Mouse (Mus musculus) CH12.LX (cell line): ENCODE data around the gene Rtl9. TPM values are rescaled to one million over a fixed set of nuclear protein-coding genes. Genes with fewer than 3 reads are reported as not detected.

Source experiments
- DNase-seq: peaks from one replicate; pipeline ENCODE4 v3.0.0-alpha.2; 2013; ENCODE audit errors: extremely low read depth
- H3K27ac ChIP-seq: 2 replicates; pipeline ENCODE4 v1.5.1; 2012; ENCODE audit warnings: low read depth, mild to moderate bottlenecking, control low read depth, moderate library complexity; ENCODE audit not compliant: insufficient read depth
- H3K27me3 ChIP-seq: replicated peaks from 2 replicates; pipeline ENCODE3; 2012; ENCODE audit warnings: inconsistent platforms
- H3K36me3 ChIP-seq, 2 experiments: replicated peaks in 1 of 2; 2 replicates each; pipeline versions ENCODE3 to v1.6.1; 2012; ENCODE audit warnings: inconsistent platforms in 1 of 2, low read length in 1 of 2, mild to moderate bottlenecking in 1 of 2, mixed read lengths in 1 of 2, moderate library complexity in 1 of 2; ENCODE audit not compliant: control insufficient read depth in 1 of 2, insufficient read depth in 1 of 2
- H3K4me1 ChIP-seq, 2 experiments: 2 replicates each; pipeline ENCODE4 v1.6.1; 2012; ENCODE audit warnings: inconsistent platforms in 1 of 2, moderate library complexity in 1 of 2; ENCODE audit not compliant: insufficient read depth in 2 of 2, control insufficient read depth in 1 of 2
- H3K4me2 ChIP-seq: 2 replicates; pipeline ENCODE4 v1.6.1; 2012; ENCODE audit warnings: low read depth, mild to moderate bottlenecking, control low read depth; ENCODE audit not compliant: poor library complexity, insufficient read depth, severe bottlenecking
- H3K4me3 ChIP-seq, 3 experiments: fragments of 150-350 bp in 1 of 3; sonication (generic) in 1 of 3; replicated peaks in 1 of 3; 2 replicates each; pipeline versions ENCODE3 to v1.5.1; 2011 to 2012; ENCODE audit warnings: low read depth in 2 of 3, low read length in 2 of 3, mild to moderate bottlenecking in 2 of 3, moderate library complexity in 2 of 3, control low read depth in 1 of 3, improper control_type of control experiment in 1 of 3, inconsistent platforms in 1 of 3, mixed read lengths in 1 of 3; ENCODE audit not compliant: poor library complexity in 1 of 3
- H3K79me2 ChIP-seq: replicated peaks from 2 replicates; pipeline ENCODE4 v1.6.1; 2012; ENCODE audit warnings: mild to moderate bottlenecking, moderate library complexity; ENCODE audit not compliant: control insufficient read depth, poor library complexity, insufficient read depth, severe bottlenecking; ENCODE audit errors: extremely low read depth
- H3K9ac ChIP-seq: 2 replicates; pipeline ENCODE4 v1.6.1; 2012; ENCODE audit warnings: low read depth, mild to moderate bottlenecking, control low read depth, moderate library complexity; ENCODE audit not compliant: insufficient read depth
- H3K9me3 ChIP-seq: replicated peaks from 2 replicates; pipeline ENCODE3; 2012; ENCODE audit warnings: low read length, inconsistent platforms, mixed read lengths
- CHD1 ChIP-seq: IDR thresholded peaks from 2 replicates; pipeline ENCODE4 v1.6.1; 2012; ENCODE audit warnings: low read depth, low read length, improper control_type of control experiment, inconsistent platforms
- CTCF ChIP-seq, 2 experiments: IDR thresholded peaks in 1 of 2; conservative IDR thresholded peaks in 1 of 2; 2 replicates each; pipeline ENCODE4 v1.5.1; 2011 to 2012; ENCODE audit warnings: low read depth in 2 of 2, low read length in 2 of 2, improper control_type of control experiment in 1 of 2, inconsistent platforms in 1 of 2, mild to moderate bottlenecking in 1 of 2, moderate library complexity in 1 of 2
- ELF1 ChIP-seq: IDR thresholded peaks from 2 replicates; pipeline ENCODE4 v1.6.1; 2014; ENCODE audit warnings: low read depth, mild to moderate bottlenecking, inconsistent platforms, low read length, improper control_type of control experiment
- EP300 ChIP-seq: IDR thresholded peaks from 2 replicates; pipeline ENCODE4 v1.6.1; 2011; ENCODE audit warnings: low read length, improper control_type of control experiment
- ETS1 ChIP-seq: conservative IDR thresholded peaks from 2 replicates; pipeline ENCODE4 v1.6.1; 2012; ENCODE audit warnings: low read depth, mild to moderate bottlenecking, inconsistent platforms, low read length, improper control_type of control experiment, moderate library complexity
- IRF4 ChIP-seq: IDR thresholded peaks from 2 replicates; pipeline ENCODE4 v1.6.1; 2014; ENCODE audit warnings: low read depth, mild to moderate bottlenecking, inconsistent platforms, low read length, improper control_type of control experiment
- JUND ChIP-seq: conservative IDR thresholded peaks from 2 replicates; pipeline ENCODE4 v1.6.1; 2011; ENCODE audit warnings: low read depth, low read length, improper control_type of control experiment
- KAT2A ChIP-seq: IDR thresholded peaks from 2 replicates; pipeline ENCODE4 v1.6.1; 2012; ENCODE audit warnings: low read length, improper control_type of control experiment, inconsistent platforms; ENCODE audit not compliant: insufficient replicate concordance
- MAX ChIP-seq: IDR thresholded peaks from 2 replicates; pipeline ENCODE4 v1.6.1; 2011; ENCODE audit warnings: low read length, improper control_type of control experiment
- MAZ ChIP-seq: IDR thresholded peaks from 2 replicates; pipeline ENCODE4 v1.6.1; 2012; ENCODE audit warnings: low read depth, mild to moderate bottlenecking, inconsistent platforms, low read length, improper control_type of control experiment, moderate library complexity
- MEF2A ChIP-seq: IDR thresholded peaks from 2 replicates; pipeline ENCODE4 v1.6.1; 2014; ENCODE audit warnings: low read depth, mild to moderate bottlenecking, inconsistent platforms, low read length, improper control_type of control experiment, borderline replicate concordance
- MYC ChIP-seq: IDR thresholded peaks from 2 replicates; pipeline ENCODE4 v1.6.1; 2011; ENCODE audit warnings: low read depth, mild to moderate bottlenecking, improper control_type of control experiment, low read length
- NELFE ChIP-seq: IDR thresholded peaks from 2 replicates; pipeline ENCODE4 v1.6.1; 2011; ENCODE audit warnings: low read depth, low read length, improper control_type of control experiment
- NRF1 ChIP-seq: IDR thresholded peaks from 2 replicates; pipeline ENCODE4 v1.6.1; 2014; ENCODE audit warnings: low read depth, mild to moderate bottlenecking, inconsistent platforms, low read length, improper control_type of control experiment, moderate library complexity
- PAX5 ChIP-seq: IDR thresholded peaks from 2 replicates; pipeline ENCODE4 v1.6.1; 2012; ENCODE audit warnings: low read length, inconsistent platforms, mixed read lengths
- POLR2AphosphoS2 ChIP-seq: IDR thresholded peaks from 2 replicates; pipeline ENCODE4 v1.6.1; 2011; ENCODE audit warnings: low read depth, low read length, improper control_type of control experiment
- RCOR1 ChIP-seq: conservative IDR thresholded peaks from 2 replicates; pipeline ENCODE4 v1.6.1; 2012; ENCODE audit warnings: low read depth, mild to moderate bottlenecking, inconsistent platforms, low read length, improper control_type of control experiment
- SIN3A ChIP-seq: IDR thresholded peaks from 2 replicates; pipeline ENCODE4 v1.6.1; 2012; ENCODE audit warnings: low read length, improper control_type of control experiment, inconsistent platforms
- SMC3 ChIP-seq: IDR thresholded peaks from 2 replicates; pipeline ENCODE4 v1.6.1; 2011; ENCODE audit warnings: low read depth, low read length, improper control_type of control experiment
- TBP ChIP-seq: conservative IDR thresholded peaks from 2 replicates; pipeline ENCODE4 v1.6.1; 2011; ENCODE audit warnings: low read depth, low read length, improper control_type of control experiment
- USF2 ChIP-seq: conservative IDR thresholded peaks from 2 replicates; pipeline ENCODE4 v1.6.1; 2011; ENCODE audit warnings: low read depth, low read length, improper control_type of control experiment
- ZKSCAN1 ChIP-seq: IDR thresholded peaks from 2 replicates; pipeline ENCODE4 v1.6.1; 2012; ENCODE audit warnings: low read depth, inconsistent platforms, low read length, improper control_type of control experiment, borderline replicate concordance
- dilution Hi-C: fragments of 300-500 bp; cut with MboI; formaldehyde crosslinking; loops from 2 replicates; pipeline ENCODE4 v1.14.3; 2020; ENCODE audit warnings: low sequenced_read_pairs; ENCODE audit not compliant: extremely low pct_unique_long_range_greater_than_20kb, extremely low pct_ligation_motif_present
- in situ Hi-C: fragments of 300-500 bp; cut with MboI; formaldehyde crosslinking; loops from 3 replicates; pipeline ENCODE4 v1.14.3; 2019; ENCODE audit warnings: low sequenced_read_pairs, low pct_ligation_motif_present, low pct_unique_long_range_greater_than_20kb, mixed read lengths
- polyA plus RNA-seq: library from polyadenylated mRNA; unstranded; fragments of >175 nt; gene quantifications from 2 replicates; pipeline ENCODE4 v1.2.1, GENCODE M21; 2012; ENCODE audit warnings: low read depth; ENCODE audit not compliant: insufficient read length
- total RNA-seq, 2 experiments: library from RNA; depleted of rRNA; stranded (reverse); fragments of 300-350 nt in 1 of 2; fragments of >200 nt in 1 of 2; gene quantifications; 2 replicates each; pipeline ENCODE4 v1.2.3; 2012 to 2014

Gene Rtl9
- total and polyA plus RNA-seq, 3 experiments = 0.13 to 0.63 (median 0.24) TPM

DNA sequence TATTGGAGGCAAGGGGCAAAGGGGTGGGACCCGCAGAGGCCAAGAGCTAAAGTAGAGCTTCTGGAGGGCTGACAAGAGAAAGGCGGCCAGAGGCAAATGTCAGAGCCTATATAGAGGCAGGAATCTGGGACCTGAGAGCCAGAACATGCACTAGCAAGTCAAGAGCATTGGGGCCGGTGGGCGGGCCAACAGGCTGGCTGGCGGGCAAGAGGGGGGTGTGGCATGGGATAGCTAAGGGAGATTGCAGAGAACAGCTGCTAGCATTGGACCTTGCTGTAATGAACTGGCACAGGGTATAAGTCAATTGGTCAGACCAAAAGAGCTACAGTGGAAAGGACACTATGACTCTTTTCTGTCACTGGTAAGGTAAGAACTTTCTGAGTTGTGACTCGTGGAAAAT, 1.8 kb upstream of the Rtl9 start:
- H3K9me3 ChIP-seq = no peaks in the 10 kb centered on the region
- H3K4me2 ChIP-seq = no peak overlapping the region
- no peak for DNase-seq
- dilution Hi-C loops (no loop called here), in situ Hi-C loops (loop anchor here (10.0 to 25.0 kb wide), 2 partner anchors 190 to 347 kb away; no protein-coding TSS in a partner anchor)
- H3K4me1 ChIP-seq = no peaks in the 10 kb centered on the region
- TF ChIP-seq PAX5 = no peak
- TF ChIP-seq ELF1 = no peak
- no peak for TF ChIP-seq CHD1
- TF ChIP-seq MYC = no peak
- no peak for TF ChIP-seq SIN3A
- no peak for TF ChIP-seq NRF1
- no peak for TF ChIP-seq RCOR1
- no peak for TF ChIP-seq MAX
- TF ChIP-seq MEF2A = no peak
- no peak for TF ChIP-seq TBP
- no peak for TF ChIP-seq ZKSCAN1
- TF ChIP-seq ETS1 = no peak
- TF ChIP-seq EP300 = no peak
- TF ChIP-seq IRF4 = no peak
- TF ChIP-seq MAZ = no peak
- TF ChIP-seq NELFE = no peak
- TF ChIP-seq SMC3 = no peak
- TF ChIP-seq KAT2A = no peak
- no peak for TF ChIP-seq POLR2AphosphoS2
- no peak for TF ChIP-seq USF2
- no peaks in the 10 kb centered on the region for H3K79me2 ChIP-seq
- H3K36me3 ChIP-seq = no peaks in the 10 kb centered on the region
- H3K9ac ChIP-seq = no peak overlapping the region
- H3K27ac ChIP-seq = no peak overlapping the region
- no peaks in the 10 kb centered on the region for H3K27me3 ChIP-seq
- H3K4me3 ChIP-seq = no peak overlapping the region

DNA sequence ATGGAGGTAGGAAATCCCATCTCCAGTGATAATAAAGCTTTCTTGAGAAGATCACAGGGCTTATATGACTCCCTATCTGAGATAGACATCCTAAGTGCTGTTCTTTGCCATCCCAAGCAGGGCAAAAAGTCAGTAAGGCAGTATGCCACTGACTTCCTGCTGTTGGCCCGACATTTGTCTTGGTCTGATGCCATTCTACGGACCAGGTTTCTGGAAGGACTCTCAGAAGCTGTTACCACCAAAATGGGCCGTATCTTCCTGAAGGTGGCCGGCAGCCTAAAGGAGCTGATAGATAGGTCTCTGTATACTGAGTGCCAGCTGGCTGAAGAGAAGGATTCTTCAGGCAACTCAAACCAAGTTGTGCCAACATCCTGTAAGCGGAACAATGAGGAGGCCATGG, 3.8 kb downstream of the Rtl9 start:
- no peaks in the 10 kb centered on the region for H3K27me3 ChIP-seq
- in situ Hi-C loops = no loop called here
- dilution Hi-C loops = no loop called here

More for the DNA sequence above, 3.8 kb downstream of the Rtl9 start:
- TF ChIP-seq JUND (no peak), ELF1 (no peak), RCOR1 (no peak), IRF4 (no peak), CTCF (conservative IDR thresholded peaks at IDR 0.05 in 1 of 2, IDR thresholded peaks at IDR 0.05 in 1 of 2; ENCODE audit: low read depth in 2 of 2, low read length in 2 of 2) (no peak), PAX5 (no peak), MAZ (no peak), CHD1 (no peak), POLR2AphosphoS2 (no peak)
- no peak overlapping the region for H3K4me3 ChIP-seq
- H3K9ac ChIP-seq = no peak overlapping the region
- H3K4me1 ChIP-seq = no peaks in the 10 kb centered on the region
- DNase-seq = no peak
- H3K79me2 ChIP-seq = no peaks in the 10 kb centered on the region
- H3K4me2 ChIP-seq = no peak overlapping the region
- H3K36me3 ChIP-seq = no peaks in the 10 kb centered on the region
- H3K9me3 ChIP-seq = no peaks in the 10 kb centered on the region
- no peak overlapping the region for H3K27ac ChIP-seq
